Mouse (Mus musculus) embryonic fibroblast, embryonic 13.5 days (primary cell): ENCODE measurements around the gene Dlg4. TPM values are rescaled to one million over a fixed set of nuclear protein-coding genes. Genes with fewer than 3 reads are reported as not detected.

Experiments used
- H3K27ac ChIP-seq: 2 replicates; pipeline ENCODE4 v1.5.1; 2012; ENCODE audit warnings: low read length, control low read depth, inconsistent platforms; ENCODE audit not compliant: insufficient read depth
- H3K4me1 ChIP-seq: 2 replicates; pipeline ENCODE4 v1.6.1; 2011; ENCODE audit warnings: low read length; ENCODE audit not compliant: control insufficient read depth, insufficient read depth
- H3K4me3 ChIP-seq: 2 replicates; pipeline ENCODE4 v1.5.1; 2011; ENCODE audit warnings: mild to moderate bottlenecking, control low read depth, low read length; ENCODE audit not compliant: insufficient read depth
- CTCF ChIP-seq: IDR thresholded peaks from 2 replicates; pipeline ENCODE4 v1.5.1; 2011; ENCODE audit warnings: mild to moderate bottlenecking, control low read depth, low read length, moderate library complexity, borderline replicate concordance; ENCODE audit not compliant: insufficient read depth
- POLR2A ChIP-seq: IDR thresholded peaks from 2 replicates; pipeline ENCODE4 v1.6.1; 2011; ENCODE audit warnings: low read depth, mild to moderate bottlenecking, control low read depth, low read length, moderate library complexity
- polyA plus RNA-seq: library from polyadenylated mRNA; stranded (reverse); fragments of >200 nt; gene quantifications from 2 replicates; pipeline ENCODE4 v1.2.4, GENCODE M21; 2011; ENCODE audit warnings: low read depth; ENCODE audit not compliant: missing spikeins, insufficient read length

Dlg4 gene
- polyA plus RNA-seq, 1 experiment: 69.8 TPM

GRCm38 (mm10) chr11:69982877-69983276, 33.9 kb upstream of the Dlg4 start:
- no peaks in the 10 kb centered on the region for H3K4me1 ChIP-seq
- no peak overlapping the region for H3K27ac ChIP-seq
- peak overlapping the region; percentile 98 for H3K4me3 ChIP-seq
- no peak for TF ChIP-seq POLR2A
- TF ChIP-seq CTCF: no peak

GRCm38 (mm10) chr11:69983377-69983776, 33.4 kb upstream of the Dlg4 start:
- Histone ChIP-seq H3K4me3 (0 out of 2 replicates have a peak overlapping the region, but pooled peaks have one; percentile 98), H3K4me1 (no peaks in the 10 kb centered on the region), H3K27ac (no peak overlapping the region)
- TF ChIP-seq POLR2A (no peak), CTCF (no peak)

GRCm38 (mm10) chr11:69984431-69984830, 32.3 kb upstream of the Dlg4 start:
- Histone ChIP-seq H3K27ac (no peak overlapping the region), H3K4me3 (no peak overlapping the region), H3K4me1 (no peaks in the 10 kb centered on the region)
- TF ChIP-seq CTCF (no peak), POLR2A (no peak)

- Histone ChIP-seq H3K4me1 (no peaks in the 10 kb centered on the region), H3K4me3 (no peak overlapping the region), H3K27ac (peak overlapping the region; percentile 14)
- no peak for TF ChIP-seq POLR2A
- TF ChIP-seq CTCF: no peak
These were observed 26.8 kb upstream of the Dlg4 start for GRCm38 (mm10) chr11:69989949-69990348.

GRCm38 (mm10) chr11:69990850-69991691, 25.7 kb upstream of the Dlg4 start, which contains the start of gene Gabarap:
TSS of gene Gabarap (plus strand) at chr11:69991143.
- Histone ChIP-seq H3K4me1 (no peaks in the 10 kb centered on the region), H3K27ac (peak within 1 kb of the TSS; percentile 98), H3K4me3 (peak within 1 kb of the TSS; percentile 91)
- TF ChIP-seq POLR2A (peak; percentile 74), CTCF (no peak)

- TF ChIP-seq POLR2A (no peak), CTCF (no peak)
- Histone ChIP-seq H3K4me3 (peak overlapping the region; percentile 91), H3K27ac (peak overlapping the region; percentile 85), H3K4me1 (no peaks in the 10 kb centered on the region)
These were observed 25.0 kb upstream of the Dlg4 start for GRCm38 (mm10) chr11:69991711-69992110.

- H3K27ac ChIP-seq: no peak overlapping the region
- H3K4me3 ChIP-seq: peak overlapping the region; percentile 91
- no peaks in the 10 kb centered on the region for H3K4me1 ChIP-seq
- TF ChIP-seq POLR2A (no peak), CTCF (no peak)
These were observed 24.3 kb upstream of the Dlg4 start for GRCm38 (mm10) chr11:69992396-69992795.

GRCm38 (mm10) chr11:69992932-69993331, 23.8 kb upstream of the Dlg4 start:
- no peak for TF ChIP-seq POLR2A
- TF ChIP-seq CTCF: no peak
- Histone ChIP-seq H3K27ac (no peak overlapping the region), H3K4me1 (no peaks in the 10 kb centered on the region), H3K4me3 (peak overlapping the region; percentile 91)

- Histone ChIP-seq H3K27ac (no peak overlapping the region), H3K4me1 (0 out of 2 replicates have a peak, but pooled peaks cover 3% of the 10 kb centered on the region), H3K4me3 (no peak overlapping the region)
- TF ChIP-seq CTCF (no peak), POLR2A (no peak)
These were observed 22.2 kb upstream of the Dlg4 start for GRCm38 (mm10) chr11:69994401-69995090.

- H3K4me3 ChIP-seq: peak within 1 kb of the TSS; percentile 79
- peak within 1 kb of the TSS; percentile 96 for H3K27ac ChIP-seq
- 0 out of 2 replicates have a peak, but pooled peaks cover 3% of the 10 kb centered on the region for H3K4me1 ChIP-seq
- TF ChIP-seq POLR2A (peak; percentile 82), CTCF (no peak)
These were observed 21.3 kb upstream of the Dlg4 start, which contains the start of gene Phf23 for GRCm38 (mm10) chr11:69995391-69995960. TSS of gene Phf23 (plus strand) at chr11:69995777.
